Mouse (Mus musculus): ENCODE data around the gene Mns1.

DNA sequence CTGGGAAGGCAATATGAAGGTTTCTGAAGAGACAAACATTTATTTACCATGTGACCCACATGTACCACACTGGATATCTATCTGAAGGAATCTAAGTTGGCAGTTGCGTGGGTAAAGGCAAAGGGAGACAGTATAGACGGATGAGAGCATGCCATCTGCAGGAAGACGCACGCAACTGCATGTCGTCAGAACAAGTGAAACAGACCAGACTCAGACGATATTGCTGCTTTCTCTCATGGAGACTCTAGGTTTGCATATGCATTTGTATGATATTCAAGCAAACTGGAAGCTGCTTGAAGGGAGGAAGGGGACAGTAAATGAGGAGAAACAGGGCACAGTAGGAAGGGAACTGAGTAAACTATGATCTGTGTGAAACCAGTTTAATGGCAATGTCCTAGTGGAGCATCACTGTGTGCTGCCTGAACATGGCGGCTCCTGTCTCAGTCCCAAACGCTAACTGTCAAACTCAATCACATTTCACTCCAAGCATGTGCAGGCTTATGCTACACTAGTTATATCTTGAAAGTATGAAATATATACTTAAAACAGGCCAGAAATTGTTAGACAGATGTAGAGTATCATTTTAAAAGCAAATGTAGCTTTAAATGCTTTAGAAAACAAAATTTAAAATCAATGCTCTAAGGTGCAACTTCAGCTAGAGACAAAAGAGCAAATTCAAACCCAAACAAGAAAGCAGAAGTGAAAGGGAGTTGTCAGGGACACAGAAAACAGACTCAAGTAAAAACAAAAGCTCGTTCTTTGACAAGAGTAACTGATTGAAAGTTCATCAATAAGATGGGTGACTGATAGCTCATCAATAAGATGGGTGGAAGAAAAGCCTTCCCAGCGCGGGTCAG is 30.0 kb downstream of the Mns1 start:
- TF ChIP-seq CTCF (IDR thresholded peaks at IDR 0.05; ENCODE audit: low read depth), result peak; percentile 75
- TF ChIP-seq EP300 (optimal IDR thresholded peaks at IDR 0.05), result no peak

Data from stomach, postnatal 0 days (tissue).